Mouse (Mus musculus) cortical plate, adult 2 months (tissue): ENCODE measurements around the gene Stat1.

Source experiments
- CTCF ChIP-seq: fragments of 200-500 bp; IDR thresholded peaks from 2 replicates; pipeline ENCODE4 v1.5.1; 2011; ENCODE audit warnings: mild to moderate bottlenecking, control low read depth, low read length; ENCODE audit not compliant: insufficient read depth; ENCODE audit errors: extremely low read depth
- POLR2A ChIP-seq: fragments of 200-500 bp; IDR thresholded peaks from 2 replicates; pipeline ENCODE4 v1.6.1; 2011; ENCODE audit warnings: mild to moderate bottlenecking, low read length, control low read depth; ENCODE audit not compliant: insufficient read depth; ENCODE audit errors: extremely low read depth

DNA sequence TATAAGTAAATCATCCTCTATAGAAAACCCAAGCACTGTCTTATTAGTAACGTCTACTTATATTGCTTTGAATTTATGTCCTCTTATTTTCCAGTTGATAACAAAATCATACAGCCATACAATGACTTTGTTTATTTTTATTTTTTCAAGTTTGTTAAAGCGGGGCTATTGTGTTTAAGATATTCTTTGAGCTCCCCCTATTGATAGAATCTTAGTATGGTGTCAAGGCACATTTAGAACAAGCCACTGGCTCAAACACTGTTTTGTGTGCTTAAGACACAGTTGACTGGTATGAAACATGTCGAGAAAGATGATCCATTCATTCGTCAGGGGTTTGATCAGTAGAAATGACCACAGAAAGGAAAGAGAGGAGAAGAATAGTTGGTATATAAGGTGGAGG, 33.0 kb upstream of the Stat1 start:
- TF ChIP-seq CTCF, result no peak
- no peak for TF ChIP-seq POLR2A
